Mouse (Mus musculus) cerebellum, adult (tissue): Measurements from ENCODE around the gene Lrrk1.
"Not testable (repeated sequence)": the region's sequence is repeated elsewhere in the genome, so short reads cannot be mapped to it uniquely, and the experiment has no call there.

ENCODE experiments used
- ATAC-seq: cut with Nextera tagmentation; 2 replicates; pipeline ENCODE4 v1.9.2; 2017; ENCODE audit warnings: mild to moderate bottlenecking, moderate library complexity, mixed read lengths; ENCODE audit not compliant: insufficient number of reproducible peaks, low FRiP score, low TSS enrichment

Gene Lrrk1

DNA sequence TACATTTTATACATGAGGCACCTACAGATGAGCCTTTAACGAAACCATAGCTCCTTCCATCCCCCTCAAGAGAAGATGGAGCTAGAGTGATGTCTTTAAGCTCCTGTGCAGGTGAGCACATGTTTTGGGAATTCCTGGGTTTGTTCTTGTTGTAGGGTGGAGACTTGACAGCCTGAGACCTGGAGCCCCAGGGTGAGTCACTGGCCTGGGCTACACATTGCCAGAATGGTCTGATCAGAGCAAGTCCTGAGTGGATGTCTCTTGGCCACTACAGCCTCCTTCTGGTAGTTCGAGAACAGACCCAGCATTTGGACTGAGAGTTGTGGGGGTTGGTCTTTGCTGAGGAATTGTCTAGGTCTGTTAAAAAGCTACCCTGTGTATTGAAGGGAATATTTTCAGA is 186.5 kb downstream of the Lrrk1 start:
- no peak for ATAC-seq

DNA sequence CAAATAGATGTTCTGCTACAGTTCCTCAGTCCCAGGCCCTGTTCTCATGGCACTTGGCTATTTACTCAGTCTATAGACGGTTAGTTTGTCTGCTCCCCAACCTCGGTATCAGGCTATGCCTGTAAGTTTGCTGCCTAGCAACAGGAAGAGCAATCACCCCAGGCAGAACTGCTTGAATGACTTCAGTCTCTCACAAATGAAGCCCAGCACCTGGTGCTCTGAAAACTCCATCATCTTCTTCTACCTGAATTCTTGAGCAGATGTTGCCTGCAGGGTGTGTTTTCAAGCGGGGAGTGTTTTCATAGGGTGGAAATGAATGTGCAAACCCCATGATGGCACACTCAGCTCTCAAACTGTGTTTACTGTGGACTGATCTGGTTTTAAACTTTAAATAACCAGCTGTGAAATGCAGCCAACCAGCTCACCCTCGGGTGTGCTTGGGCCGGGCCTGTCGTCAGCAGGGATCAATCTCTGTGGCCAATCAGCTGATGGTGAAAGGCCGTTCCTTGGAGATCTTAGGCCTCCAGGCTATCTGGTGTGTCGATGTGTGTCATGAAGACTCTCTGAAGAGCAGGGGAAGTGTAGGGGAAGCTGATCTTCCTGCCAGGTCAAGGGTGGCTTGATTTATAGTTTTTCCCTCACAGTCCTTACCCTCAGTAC is 187.2 kb downstream of the Lrrk1 start:
- ATAC-seq, result no peak

DNA sequence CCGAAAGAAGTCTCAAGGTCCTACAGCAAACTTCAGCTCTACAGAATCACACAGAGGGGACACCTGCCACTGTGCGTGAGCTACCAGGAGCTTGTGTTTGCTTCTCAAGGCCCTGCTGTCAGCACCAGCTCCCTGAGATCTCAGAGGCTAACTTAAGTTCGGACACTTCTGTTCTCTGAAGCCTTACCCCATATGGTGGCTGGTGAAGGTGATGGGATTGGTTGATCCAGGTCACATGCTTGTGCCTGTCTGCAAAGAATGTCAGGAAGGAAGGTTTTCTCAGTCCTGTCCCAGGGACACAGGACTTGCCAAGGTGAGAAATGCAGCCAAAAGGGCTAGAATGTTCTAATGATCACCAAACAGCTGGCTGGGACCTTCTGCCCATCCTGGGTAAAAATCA is 187.8 kb downstream of the Lrrk1 start:
- ATAC-seq, result no peak

DNA sequence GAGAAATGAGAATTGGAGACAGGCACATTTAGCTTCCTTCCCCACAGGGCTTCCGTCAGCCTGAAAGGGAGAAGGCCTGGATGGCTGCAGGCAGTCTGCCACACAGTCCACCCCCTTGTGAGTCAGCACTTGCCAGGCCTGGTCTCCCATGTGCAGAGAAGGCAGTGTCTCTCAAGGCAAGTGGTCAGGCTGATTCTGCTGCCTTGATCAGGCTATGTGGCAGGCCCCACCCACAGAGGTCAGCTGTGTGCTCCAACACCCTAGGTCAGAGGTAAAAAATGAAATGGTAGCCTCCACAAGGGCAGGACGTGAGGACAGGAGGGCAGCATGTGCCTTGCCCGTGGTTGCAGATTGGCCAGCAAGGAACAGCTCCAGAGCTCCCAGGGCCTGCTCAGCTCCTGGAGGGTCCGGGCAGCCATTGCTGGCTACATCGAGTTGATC is 188.7 kb downstream of the Lrrk1 start:
- no peak for ATAC-seq

DNA sequence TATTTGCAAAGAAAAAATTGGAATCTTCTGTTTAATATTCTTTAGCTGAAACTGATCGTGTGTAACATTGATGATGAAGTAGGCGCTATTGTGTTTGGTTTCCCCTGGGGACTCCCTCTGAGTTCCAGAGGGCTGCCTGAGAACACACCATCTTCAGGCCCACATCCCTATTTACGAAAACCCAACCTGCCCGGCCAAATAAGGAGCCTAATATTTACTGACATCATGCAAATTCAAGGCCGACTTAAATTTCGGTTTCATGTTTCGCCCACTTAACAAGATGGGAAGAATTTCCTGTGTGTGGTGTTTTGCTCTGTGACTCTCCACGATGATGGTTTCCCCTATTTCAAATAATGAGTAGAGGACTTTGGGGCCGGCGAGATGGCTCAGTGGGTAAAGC is 189.7 kb downstream of the Lrrk1 start:
- no peak for ATAC-seq

DNA sequence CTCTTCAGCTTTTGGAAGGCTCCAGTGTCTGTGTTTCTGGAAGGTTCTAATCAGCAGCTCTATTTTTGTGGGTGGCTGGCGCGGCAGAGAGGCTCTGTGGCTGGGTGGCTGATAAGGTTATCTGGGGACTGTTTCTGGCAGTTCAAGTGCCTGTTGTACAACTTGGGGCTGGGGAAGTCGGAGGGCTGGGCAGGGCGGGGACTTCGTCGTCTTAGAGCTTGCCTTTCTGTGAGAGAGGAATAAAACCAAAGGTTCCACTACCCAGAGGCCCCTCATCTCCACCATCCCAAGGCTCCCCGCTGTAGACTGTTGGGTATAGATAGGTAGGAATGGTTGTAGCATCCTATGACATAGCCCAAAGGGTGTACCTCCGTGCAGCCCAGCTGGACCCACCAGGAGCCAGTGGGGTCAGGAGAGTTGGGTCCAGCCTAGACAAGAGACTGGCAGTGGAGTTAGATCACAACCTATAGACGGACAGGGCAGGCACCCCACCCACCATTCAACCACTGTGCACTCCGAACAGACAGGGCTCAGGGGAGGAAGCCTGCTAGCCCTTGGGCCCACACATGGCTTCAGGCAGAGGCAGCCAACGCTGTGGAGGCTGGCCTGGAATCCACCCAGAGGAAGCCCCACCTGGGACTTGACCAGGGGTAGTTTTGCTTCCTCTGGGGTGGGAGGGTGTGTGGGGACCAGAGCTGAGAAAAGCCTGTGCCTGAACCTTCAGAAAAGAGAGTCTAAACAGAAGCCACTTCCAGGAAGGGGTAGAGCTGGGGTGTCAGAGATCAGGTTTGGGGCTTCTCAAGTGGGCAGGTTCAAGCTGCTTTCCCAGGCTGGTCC is 191.3 kb downstream of the Lrrk1 start:
- no peak for ATAC-seq

DNA sequence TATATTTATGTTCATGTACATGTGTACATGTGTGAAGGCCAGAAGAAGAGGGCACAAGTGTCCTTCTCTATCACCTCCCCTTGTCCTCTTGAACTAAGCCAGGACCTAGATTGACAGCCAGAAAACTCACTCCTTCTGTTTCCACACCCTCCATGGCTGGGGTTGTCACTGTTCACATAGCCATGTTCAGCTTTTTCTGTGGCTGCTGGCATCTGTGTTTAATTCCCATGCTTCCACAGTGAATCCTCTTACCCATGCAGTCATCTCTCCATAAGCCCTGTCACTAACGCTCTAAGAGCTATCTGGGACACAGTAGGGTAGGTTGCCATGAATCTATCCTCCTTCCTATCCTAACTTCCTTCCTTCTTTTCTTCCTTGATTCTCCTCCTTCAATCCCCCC is 192.3 kb downstream of the Lrrk1 start:
- no peak for ATAC-seq

DNA sequence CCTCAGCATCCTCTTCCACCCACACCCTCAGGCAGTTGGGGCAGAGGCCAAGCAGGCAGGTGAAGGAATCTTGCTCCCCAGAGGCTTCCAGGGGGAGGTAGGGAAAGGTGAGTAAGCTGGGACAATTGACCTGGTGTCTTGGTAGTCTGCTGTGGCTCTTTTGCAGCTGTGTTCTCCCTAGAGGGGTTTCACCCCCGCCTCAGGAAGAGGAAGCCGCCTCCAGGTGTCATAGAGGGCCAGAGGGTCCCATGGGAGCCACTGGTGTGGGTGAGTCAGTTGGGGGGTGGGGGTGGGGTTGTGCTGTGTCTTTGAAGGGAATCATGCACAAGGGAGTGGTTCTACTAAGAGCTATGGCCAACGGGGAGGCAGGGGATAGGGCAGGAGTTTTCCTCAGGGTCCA is 193.6 kb downstream of the Lrrk1 start:
- no peak for ATAC-seq

DNA sequence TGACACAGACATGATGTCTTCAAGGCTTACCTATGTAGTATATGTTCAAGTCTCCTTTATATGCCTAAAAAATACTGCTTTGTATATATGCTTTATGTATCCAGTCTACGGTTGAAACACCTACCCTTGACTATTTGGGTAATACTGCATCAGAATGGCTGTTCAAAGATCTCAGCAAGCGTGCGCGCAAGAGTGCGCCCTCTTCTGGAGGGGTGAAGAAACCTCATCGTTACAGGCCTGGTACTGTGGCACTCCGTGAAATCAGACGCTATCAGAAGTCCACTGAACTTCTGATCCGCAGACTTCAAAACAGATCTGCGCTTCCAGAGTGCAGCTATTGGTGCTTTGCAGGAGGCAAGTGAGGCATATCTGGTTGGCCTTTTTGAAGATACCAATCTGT is 197.8 kb downstream of the Lrrk1 start:
- ATAC-seq, result not testable (repeated sequence)

DNA sequence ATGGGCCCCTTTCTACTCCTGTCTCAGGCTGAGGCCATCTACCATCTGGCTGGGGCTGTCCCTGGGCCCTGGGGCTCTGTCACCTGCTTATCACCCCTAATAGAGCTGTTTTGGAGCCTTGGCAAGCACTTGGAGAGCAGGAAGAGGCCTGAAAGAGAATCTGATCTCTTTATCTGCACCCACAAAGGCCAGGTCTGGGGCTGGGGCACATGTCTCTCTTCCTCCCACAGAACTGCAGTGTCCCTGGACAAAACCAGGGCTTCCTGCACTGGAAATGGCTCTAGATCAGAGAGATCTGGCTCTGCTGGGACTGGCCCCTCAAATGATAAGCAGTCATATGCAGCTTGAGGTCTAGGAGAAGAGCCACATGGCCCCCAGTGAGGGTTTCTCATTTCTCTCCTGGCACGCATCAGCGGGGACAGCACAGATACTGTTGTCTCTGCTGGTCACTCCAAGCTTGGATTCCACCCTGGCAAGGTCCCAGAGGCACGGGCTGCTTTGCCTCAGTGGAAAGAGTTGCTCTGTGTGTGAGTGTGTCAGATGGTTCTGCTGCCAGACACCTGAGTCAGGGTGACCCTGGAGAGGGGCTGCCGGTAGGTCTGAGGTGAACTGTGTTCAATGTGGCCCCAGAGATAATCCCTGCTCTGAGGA is 200.4 kb downstream of the Lrrk1 start:
- no peak for ATAC-seq

DNA sequence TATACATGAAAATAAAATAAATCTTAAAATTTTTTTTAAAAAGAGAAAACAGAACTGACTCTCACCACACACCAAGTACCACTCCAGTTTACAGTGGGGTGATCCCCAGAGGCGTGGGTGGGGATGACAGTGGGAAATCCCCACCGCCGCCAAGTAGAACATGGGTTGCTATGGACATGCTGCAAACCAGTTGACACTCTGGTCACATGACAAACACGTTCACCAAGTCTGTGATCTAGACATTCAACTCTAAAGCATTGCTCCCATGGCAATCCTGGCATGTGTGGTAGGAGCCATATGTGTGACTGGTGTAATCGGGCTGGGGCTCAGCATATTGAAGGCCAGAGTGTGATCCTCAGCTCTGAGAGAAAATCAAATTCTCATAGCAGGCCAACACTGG is 202.8 kb downstream of the Lrrk1 start:
- no peak for ATAC-seq

DNA sequence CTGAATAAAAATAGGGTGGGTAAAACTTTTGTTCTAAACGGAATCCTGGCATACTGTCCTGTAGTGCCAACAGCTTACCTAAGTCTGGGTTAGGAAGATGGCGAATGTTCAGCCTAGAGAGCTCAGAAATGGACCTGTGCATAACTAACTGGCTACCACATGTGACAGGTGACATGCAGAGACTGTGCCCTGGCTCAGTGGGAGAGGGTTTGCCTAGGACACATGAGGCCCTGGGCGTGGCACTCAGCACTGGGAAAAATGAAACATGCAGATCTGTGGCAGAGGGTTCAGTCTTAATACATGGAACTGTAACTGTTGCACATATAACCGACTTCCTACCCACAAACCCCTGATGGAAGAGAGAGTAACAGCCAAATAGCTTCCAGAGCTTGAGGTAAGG is 204.1 kb downstream of the Lrrk1 start:
- ATAC-seq, result no peak

DNA sequence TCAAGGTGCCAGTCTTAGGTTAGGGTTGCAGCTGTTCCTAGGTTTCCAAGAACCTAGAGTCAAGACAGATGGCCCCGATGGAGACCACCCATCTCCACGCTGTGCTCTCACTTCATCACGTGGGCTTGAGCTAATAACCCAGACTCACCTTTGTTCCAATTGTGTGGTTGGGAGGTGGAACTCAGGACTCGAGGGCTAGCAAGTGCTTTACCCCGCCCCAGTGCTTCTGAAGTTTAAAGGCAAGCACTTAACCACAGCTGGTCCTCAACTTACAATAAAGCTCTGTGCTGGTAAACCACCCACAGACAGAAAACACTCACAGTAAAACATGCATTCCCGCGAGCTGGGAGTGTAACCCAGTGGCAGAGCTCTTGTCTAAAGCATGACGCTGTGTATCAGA is 204.7 kb downstream of the Lrrk1 start:
- ATAC-seq, result no peak

DNA sequence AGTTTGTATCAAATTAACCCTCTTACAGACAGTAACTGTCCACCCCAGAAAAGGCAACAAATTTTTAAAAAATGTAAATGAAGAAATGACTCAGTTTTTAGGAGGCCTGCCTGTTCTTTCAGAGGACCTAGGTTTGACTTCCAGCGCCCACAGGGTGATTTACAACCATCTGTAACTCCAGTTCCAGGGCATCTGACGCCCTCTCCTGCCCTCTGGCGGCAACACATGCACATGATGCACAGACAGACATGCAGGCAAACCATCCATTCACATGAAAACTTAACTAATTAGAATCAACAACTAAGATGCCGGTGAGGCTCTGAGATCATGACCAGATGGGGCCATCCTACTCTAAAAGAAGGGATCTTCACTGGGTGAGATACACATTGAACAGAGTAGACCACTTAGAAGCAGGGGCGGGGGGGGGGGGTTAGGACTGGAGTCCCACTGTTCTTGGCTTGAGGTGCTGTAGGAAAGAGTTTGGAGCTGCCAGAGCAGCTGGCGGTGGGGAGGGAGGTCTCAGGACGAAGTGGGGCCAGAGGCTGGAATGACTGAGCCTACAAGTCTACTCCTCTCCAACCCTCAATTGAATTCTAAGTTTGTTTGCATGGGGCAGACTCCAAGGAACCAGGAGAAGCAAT is 206.0 kb downstream of the Lrrk1 start:
- ATAC-seq, result no peak

DNA sequence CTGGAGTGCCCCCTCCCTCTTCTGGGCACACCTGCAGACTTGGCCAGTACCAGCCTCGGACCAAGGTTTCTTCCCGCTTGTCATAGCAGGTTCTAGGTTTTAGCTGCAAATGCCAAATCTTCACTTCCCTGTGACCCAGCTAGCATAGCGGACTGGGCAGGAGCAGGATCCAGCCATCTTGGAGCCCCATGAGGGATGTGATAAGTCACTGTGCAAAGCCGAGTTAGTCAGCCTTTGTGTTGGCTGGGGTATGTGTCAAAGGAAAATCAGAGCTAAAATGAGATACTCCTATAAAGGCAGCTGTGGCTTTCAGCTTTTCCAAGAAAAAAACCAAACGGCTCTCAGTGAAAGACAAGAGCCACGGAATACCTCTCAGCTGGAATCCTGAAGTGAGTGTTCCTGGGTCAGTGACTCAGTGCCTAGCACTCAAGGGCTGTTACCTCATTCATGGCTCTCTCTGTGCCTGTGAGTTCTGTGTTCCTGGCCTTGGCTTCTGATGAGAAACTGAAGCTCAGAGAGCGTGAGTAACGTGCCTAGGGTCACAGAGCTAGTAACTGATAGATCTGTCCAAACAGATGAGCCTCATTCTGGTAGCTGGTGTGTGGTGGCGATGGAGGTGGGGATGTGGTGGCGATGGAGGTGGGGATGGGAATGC is 207.3 kb downstream of the Lrrk1 start:
- no peak for ATAC-seq

DNA sequence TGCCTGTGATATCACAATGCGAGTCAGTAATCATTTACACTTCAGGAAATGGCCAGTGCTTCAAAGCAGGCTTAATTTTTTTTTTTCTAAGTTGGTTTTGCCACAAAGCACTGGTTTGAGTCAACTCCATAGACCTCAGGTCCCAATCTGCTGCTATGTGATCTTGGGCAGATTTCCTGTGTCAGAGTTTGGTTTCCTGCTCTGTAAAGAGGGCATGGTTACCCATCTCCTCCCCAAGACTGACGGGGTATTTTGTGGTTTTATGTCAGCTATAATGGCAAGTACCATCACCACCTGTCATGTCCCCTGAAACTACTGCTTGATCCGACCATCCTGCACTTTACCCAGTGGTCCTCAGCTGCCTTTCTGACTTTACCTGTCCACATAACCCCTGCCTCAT is 207.9 kb downstream of the Lrrk1 start:
- no peak for ATAC-seq

DNA sequence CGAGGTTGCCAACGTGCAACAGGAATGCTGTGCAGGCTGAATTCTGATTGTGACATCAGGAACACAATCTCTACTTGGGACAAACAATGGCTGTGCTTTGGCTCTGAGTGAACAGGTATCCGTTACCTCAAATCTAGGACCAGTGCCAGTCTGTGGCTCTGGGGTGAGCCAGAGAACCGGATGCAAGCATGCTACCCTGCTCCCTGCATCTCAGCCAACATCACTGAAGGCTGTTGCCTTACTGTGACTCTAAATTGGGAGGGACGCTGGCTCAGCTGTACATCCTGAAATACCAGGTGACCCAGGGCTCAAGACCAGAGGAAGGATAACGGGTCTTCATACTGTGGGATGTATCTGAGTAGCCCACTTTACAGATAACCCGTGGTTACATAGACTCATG is 208.4 kb downstream of the Lrrk1 start:
- no peak for ATAC-seq

DNA sequence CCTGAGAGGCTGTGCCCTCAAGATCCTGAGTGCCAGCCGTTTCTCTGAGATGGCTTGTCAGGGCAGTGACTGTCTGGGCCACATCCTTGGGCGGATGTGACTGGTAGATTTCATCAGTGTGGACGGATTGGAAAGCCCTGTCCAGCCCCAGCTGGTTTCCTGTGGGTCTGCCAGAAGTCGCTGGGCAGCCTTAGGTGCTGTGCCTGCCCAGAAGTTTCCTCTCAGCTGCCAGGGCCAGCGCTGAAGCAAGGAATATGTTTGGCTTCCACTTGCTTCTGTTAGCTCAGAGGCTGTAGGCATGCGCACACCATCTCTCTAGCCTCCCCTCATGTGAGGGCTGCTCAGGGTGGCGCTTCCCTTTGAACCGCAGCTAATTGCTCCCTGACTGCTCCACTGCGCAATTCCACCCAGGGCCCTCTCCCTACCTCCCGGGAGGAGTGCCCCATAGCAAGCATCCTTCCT is 209.0 kb downstream of the Lrrk1 start:
- ATAC-seq, result no peak

DNA sequence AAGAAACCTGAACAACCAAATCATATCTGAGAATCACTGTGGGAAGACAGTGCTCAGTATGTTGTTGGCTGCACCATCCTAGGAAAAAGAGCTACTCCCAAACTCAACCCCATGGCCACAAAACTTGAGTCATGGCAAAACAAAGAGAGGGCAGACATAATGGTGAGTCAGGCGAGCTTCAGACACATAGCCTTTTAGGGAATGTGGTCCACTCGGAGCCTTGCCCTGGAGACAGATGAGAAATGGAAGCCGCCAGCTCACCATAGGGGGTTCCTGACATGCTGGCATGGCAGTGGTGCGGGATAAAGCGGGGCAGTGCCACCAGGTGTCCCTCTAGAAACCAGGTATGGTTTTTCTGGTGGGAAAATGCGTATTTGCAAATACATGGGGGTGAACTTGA is 210.0 kb downstream of the Lrrk1 start:
- no peak for ATAC-seq

DNA sequence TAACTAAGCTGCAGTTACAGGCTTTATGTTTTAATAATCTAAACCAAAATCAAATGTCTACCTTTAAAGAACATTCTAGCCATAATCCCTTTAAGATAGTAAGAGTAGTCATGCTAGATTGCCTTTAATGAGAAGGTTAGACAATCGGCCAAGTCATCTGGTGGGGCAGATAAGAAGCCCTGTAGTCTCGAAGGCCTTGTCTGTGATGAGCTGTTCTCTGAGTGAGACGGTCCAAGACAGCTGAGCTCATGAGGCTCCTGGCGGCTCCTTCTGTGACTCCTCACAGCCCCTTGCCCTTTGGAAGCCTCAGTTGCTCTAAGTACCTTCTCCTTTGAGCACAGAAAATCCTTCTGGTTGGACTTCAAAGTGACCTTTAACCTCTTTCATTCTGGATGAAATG is 211.2 kb downstream of the Lrrk1 start:
- ATAC-seq, result no peak
